Mouse (Mus musculus): ENCODE results near the gene Idi2. TPM values are rescaled to one million over a fixed set of nuclear protein-coding genes. Genes with fewer than 3 reads are reported as not detected.
"Not testable (repeated sequence)": the region's sequence is repeated elsewhere in the genome, so short reads cannot be mapped to it uniquely, and the experiment has no call there.

Idi2 gene
- total RNA-seq, 2 experiments from 2014 or later, result not detected

DNA sequence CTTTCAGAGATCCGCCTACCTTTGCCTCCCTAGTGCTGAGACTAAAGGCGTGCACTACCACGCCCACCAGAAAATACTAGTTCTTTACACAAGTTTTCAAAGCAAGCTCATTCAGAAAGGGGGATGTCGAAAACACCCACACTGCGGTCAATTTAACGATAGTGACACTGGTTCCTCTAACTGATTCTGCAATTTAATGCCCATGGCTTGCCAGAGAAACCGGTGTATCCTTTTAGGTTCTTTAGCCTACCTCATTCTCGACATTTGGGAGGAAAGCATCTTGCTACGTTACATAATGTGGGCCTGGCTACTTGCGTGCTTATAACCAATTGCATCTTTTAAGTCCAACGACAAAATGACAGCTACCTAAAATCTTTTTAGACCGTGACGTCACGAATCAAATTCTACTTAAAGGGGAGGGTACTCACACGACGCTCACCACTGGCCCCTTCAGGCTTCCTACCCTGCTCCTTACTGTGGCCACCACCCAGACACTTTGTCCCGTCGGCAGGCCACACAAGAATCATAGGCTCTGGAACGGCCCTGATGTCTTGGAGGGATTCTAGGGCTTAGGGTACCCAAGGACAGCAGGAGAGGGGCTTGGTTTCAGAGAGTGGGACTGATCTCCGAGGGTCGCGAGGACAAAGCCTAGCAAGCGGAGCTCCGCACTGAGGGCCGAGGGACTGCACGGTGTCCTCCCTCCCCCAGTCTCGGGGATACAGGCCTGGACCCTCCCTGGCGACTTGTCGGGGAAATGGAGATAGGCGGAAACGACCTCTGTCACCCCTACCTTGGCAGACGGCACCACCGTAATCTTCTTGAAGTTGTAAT, 42.7 kb downstream of the Idi2 start:
- intact Hi-C loops (cut with DNase I), result loop anchor here (5.0 to 10.0 kb wide), 2 partner anchors 108 to 179 kb away; partner anchors contain the start of gene Idi1
- DNase-seq (ENCODE audit: low spot score in 2 of 2), result peak; percentile 9 to 47

DNA sequence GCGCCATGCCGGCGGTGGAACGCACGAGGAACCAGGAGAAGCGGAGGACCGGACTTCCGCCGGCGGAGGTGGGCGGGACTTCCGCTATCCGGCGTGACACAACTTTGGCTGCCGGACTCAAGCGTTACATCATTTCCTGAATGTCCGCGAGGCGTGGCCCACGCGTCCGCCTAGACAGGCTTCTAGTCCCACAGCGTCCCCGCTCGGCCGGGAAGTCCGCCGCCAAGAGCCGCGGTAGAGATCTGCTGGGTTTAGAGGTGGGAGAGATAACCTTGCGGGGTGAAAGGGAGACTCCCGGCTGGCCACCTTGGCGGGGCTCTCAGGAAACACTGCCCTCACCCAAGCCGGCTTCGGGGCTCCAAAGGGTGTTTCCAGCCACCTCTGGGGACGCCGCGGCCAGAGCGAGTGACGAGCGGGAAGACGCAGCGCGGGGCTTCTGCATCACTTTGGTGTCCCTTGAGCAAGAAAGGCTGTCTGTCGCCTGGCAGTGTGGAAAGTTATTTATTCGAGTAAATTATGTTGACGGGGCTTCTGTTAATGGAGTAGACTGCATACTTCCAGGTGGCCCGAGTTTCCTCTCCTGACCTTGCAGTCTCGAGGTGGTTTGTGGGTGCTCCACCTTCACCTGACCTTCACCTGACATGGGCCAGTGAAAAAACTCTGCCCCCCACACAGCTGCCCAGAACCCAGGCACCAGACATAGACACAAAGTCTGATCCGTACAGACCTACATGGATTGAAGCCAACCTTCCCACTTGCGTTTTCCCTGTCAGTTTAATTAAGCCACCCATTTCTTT, 43.5 kb downstream of the Idi2 start, which contains the start of gene Gtpbp4:
TSS of gene Gtpbp4 (minus strand) at position 94 of the 797 bp plus-strand sequence.
- DNase-seq (ENCODE audit: low spot score in 2 of 2), result peak; percentile 98
- intact Hi-C loops (cut with DNase I), result loop anchor here (1.0 to 10.0 kb wide), 3 partner anchors 97 to 179 kb away; partner anchors contain the start of genes Idi1 and Larp4b

DNA sequence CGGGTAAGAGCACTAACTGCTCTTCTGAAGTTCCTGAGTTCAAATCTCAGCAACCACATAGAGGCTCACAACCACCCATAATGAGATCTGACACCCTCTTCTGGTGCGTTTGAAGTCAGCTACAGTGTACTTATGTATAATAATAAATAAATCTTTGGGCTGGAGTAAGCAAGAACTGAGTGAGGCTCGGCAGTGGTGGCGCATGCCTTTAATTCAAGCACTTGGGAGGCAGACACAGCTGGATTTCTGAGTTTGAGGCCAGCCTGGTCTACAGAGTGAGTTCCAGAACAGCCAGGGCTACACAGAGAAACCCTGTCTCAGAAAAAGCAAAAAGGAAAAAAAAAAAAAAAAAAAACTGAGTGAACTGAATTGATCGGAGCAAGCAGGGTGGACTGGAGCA, 44.6 kb downstream of the Idi2 start:
- DNase-seq (ENCODE audit: low spot score in 2 of 2), result not testable (repeated sequence)
- intact Hi-C loops (cut with DNase I), result loop anchor here (5.0 to 10.0 kb wide), 2 partner anchors 110 to 178 kb away; partner anchors contain the start of gene Idi1

DNA sequence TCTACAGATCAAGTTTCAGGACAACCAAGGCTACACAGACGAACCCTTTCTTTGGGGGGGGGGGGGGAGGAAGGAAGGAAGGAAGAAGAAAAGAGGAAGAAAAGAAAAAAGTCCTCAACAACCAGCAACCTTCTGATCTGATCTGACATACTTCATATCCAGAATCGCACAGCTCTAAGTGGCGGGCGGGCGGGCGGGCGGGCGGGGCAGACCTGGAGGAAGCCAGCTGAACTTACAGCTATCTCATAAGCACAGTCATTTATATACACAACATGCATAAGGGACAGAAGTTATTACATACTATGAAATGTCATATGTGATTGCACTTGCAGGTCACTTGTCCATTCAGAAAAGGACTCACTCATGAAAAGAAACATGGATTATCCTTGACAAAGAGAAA, 46.8 kb downstream of the Idi2 start:
- DNase-seq (ENCODE audit: low spot score in 2 of 2), result no peak
- intact Hi-C loops (cut with DNase I), result loop anchor here (5.0 to 10.0 kb wide), 2 partner anchors 112 to 175 kb away; partner anchors contain the start of gene Idi1

DNA sequence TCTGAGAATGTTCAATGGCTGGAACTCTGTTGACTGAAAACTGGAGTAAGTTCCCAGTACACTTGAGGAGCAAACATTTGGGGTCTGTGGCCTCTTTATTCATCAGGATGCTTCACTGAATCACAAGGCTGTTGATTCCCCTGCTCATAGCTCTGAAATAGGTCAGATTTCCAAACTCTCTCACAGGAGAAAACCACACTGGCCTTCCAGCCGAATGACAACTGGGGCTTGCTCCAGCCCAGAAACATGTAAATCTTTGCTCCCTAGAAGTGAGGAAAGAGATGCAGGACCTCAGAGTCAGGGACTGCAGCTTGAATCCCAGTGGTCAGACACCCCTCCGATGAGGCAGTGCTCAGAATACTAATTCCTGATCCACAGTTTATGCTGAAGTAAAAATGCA, 50.6 kb downstream of the Idi2 start:
- no peak for DNase-seq (ENCODE audit: low spot score in 2 of 2)
- intact Hi-C loops (cut with DNase I), result no loop called here

Small RNAs within 50 kb of the gene (microRNA-seq; reads per million reads assigned to microRNA genes)
- 0 reads per million in 2 experiments for gene Gm22750

Other genes starting within 250 kb of the Idi2 start
- gene Wdr37, start 81.0 kb upstream of the Idi2 start, total RNA-seq (2021), result 10 to 100 TPM; 84.6 to 95.1 TPM
- 10 to 100 TPM; 44.5 to 48.1 TPM for gene Idi1, start 67.4 kb upstream of the Idi2 start, total RNA-seq (2021)
- not detected for gene Gm9745, start 4.6 kb upstream of the Idi2 start, total RNA-seq (2021)
- gene Gtpbp4, start 43.2 kb downstream of the Idi2 start, total RNA-seq (2021), result 10 to 100 TPM; 35.2 to 38.9 TPM
- gene Larp4b, start 141.0 kb downstream of the Idi2 start, total RNA-seq (2021), result 10 to 100 TPM; 88.9 to 91.0 TPM

Data from left cerebral cortex, postnatal 14 days (tissue).